Mouse (Mus musculus) ovary, postnatal 14 days (tissue): ENCODE results near the gene Lca5l.

ENCODE experiments used
- DNase-seq: peaks from one replicate; pipeline ENCODE4 v3.0.0; 2022; ENCODE audit warnings: low spot score

The Lca5l gene

GRCm38 (mm10) chr16:96112769-96113168, 79.3 kb downstream of the Lca5l start:
- no peak for DNase-seq

DNA sequence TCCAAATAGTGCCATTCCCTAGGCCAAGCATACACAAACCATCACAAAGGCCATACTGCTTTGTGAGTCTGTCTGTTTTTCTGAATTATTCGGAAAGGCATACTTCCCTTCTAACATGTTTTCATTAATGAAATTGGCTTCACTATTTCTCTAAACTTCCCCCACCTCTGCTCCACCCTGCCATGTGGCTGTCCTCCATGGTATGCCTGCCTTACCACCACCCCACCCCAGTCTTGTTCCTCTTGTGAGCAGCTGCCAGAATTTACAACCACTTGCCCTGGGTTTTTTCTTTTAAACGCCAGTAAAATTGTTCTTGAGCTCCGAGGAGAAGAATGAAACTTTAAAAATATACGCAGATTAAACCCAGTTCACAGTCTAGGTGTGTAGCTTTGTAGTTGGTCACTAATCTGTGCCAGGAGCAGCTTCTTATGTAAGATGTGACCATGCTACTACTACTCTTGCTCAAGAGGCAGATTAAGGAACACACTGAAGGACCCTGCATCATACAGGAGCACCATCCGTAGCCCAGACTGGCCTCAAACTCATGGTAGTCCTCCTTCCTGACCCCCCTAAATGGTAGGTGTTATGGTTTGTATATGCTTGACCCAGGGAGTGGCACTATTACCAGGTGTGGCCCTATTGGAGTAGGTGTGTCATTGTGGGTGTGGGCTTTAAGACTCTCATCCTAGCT, 81.3 kb downstream of the Lca5l start:
- DNase-seq: no peak

GRCm38 (mm10) chr16:96109673-96110072, 82.4 kb downstream of the Lca5l start:
- no peak for DNase-seq
